ENCODE assay signal across 22 mouse cellular contexts in the genomic region with DNA sequence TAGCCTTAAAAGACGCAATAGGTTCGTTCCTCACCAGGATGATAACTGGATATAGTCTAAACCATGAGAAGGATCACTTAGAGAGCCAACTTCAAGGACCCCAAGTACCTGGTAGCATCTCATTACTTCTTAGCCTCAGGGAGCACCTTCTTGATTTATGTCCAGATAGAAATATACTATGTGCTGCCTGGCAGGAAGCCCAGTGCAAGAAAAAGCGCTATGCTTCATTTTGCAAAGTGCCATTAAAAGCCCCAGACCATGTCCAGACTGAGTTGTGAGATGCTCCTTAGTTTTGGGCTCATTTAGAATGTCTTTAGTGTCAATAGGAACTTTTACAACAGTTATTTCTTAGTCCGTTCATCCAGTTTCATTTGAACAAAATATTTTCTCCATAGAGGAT.
A peak's percentile ranks its signal among the peaks of the same experiment; 100 is the strongest.
DNase-seq lines count a peak whose midpoint lies in the region; ATAC-seq and TF ChIP-seq lines count a peak whose summit lies in the region.
"Had no signal": no experiment of that assay in that cellular context is flagged by ENCODE, and none has a peak within 500 bp of the region (broad histone marks: within the 10 kb centered on the region; RNA-seq: fewer than 3 reads in every experiment).

No protein-coding gene starts in this region.

- peak; percentile 48 for DNase-seq in kidney, postnatal 0 days (ENCODE audit: low spot score)
- DNase-seq in kidney, adult 18-20 months = no peak
- DNase-seq in lung, embryonic 14.5 days = peak; percentile 51
- DNase-seq in lung, postnatal 10 days = no peak
- DNase-seq in c-Kit-positive CD71-positive TER-119-positive erythroid progenitor cells, embryonic 14.5 days (ENCODE audit: low spot score) = no peak
- DNase-seq: adrenal gland, adult 2 months; adrenal gland, postnatal 10 days; adrenal gland, postnatal 25 days; cerebellum, adult 11 months; cerebellum, adult 18-20 months; cerebellum, adult 8-10 months; cerebellum, adult 9-11 months; cerebellum, postnatal 14 days; cerebellum, postnatal 36 days; embryo, embryonic 11 days had no signal

- no peaks in the 10 kb centered on the region for H3K36me3 ChIP-seq in kidney, postnatal 0 days (ENCODE audit: insufficient read depth, low read length)
- H3K36me3 ChIP-seq in lung, embryonic 14.5 days (ENCODE audit: insufficient read depth) = no peaks in the 10 kb centered on the region
- H3K36me3 ChIP-seq: embryonic facial prominence, embryonic 13.5 days; embryonic facial prominence, embryonic 15.5 days; forebrain, embryonic 10.5 days; forebrain, embryonic 12.5 days had no signal

- 54% methylated on average over 4 of the region's 4 CpGs for WGBS in kidney, postnatal 0 days
- WGBS in lung, embryonic 14.5 days = 55% methylated on average over 4 of the region's 4 CpGs

- no peak overlapping the region for H3K27ac ChIP-seq in kidney, postnatal 0 days
- no peak overlapping the region for H3K27ac ChIP-seq in lung, embryonic 14.5 days (ENCODE audit: low read depth)
- H3K27ac ChIP-seq: embryonic facial prominence, embryonic 13.5 days; embryonic facial prominence, embryonic 15.5 days; forebrain, embryonic 10.5 days; forebrain, embryonic 12.5 days had no signal

- H3K4me1 ChIP-seq in kidney, postnatal 0 days (replicated peaks; ENCODE audit: insufficient read depth, low read length) = no peaks in the 10 kb centered on the region
- no peaks in the 10 kb centered on the region for H3K4me1 ChIP-seq in lung, embryonic 14.5 days (ENCODE audit: insufficient read depth)
- H3K4me1 ChIP-seq: embryonic facial prominence, embryonic 13.5 days; embryonic facial prominence, embryonic 15.5 days; forebrain, embryonic 10.5 days; forebrain, embryonic 12.5 days had no signal

- no peaks in the 10 kb centered on the region for H3K27me3 ChIP-seq in kidney, postnatal 0 days (ENCODE audit: insufficient read depth, low read length)
- no peaks in the 10 kb centered on the region for H3K27me3 ChIP-seq in lung, embryonic 14.5 days (ENCODE audit: insufficient read depth, low read length)
- H3K27me3 ChIP-seq: embryonic facial prominence, embryonic 13.5 days; embryonic facial prominence, embryonic 15.5 days; forebrain, embryonic 12.5 days had no signal

- ATAC-seq in kidney, postnatal 0 days (replicated peaks; ENCODE audit: low FRiP score, low read depth) = no peak
- ATAC-seq in lung, embryonic 14.5 days (ENCODE audit: insufficient read depth) = peak; percentile 28; the same call in 1 of the 2 replicates
- ATAC-seq: forebrain, embryonic 14.5 days; forebrain, embryonic 16.5 days had no signal

- no peak overlapping the region for H3K9ac ChIP-seq in kidney, postnatal 0 days (ENCODE audit: low read depth, low read length)
- H3K9ac ChIP-seq in lung, embryonic 14.5 days = no peak overlapping the region
- H3K9ac ChIP-seq: embryonic facial prominence, embryonic 13.5 days; embryonic facial prominence, embryonic 15.5 days; forebrain, embryonic 12.5 days had no signal

- TF ChIP-seq CTCF in kidney, postnatal 0 days (IDR thresholded peaks at IDR 0.05; ENCODE audit: low read depth) = no peak
- TF ChIP-seq CTCF in lung, embryonic 14.5 days (IDR thresholded peaks at IDR 0.05; ENCODE audit: low read depth) = no peak

- no peak overlapping the region for H3K4me3 ChIP-seq in kidney, postnatal 0 days (replicated peaks; ENCODE audit: low read depth, low read length)
- H3K4me3 ChIP-seq in lung, embryonic 14.5 days (ENCODE audit: low read depth, low read length) = no peak overlapping the region
- H3K4me3 ChIP-seq: embryonic facial prominence, embryonic 13.5 days; embryonic facial prominence, embryonic 15.5 days; erythroblast, embryonic 14.5 days; forebrain, embryonic 10.5 days; forebrain, embryonic 12.5 days had no signal

- no peaks in the 10 kb centered on the region for H3K9me3 ChIP-seq in kidney, postnatal 0 days (replicated peaks; ENCODE audit: low read length)
- H3K9me3 ChIP-seq in lung, embryonic 14.5 days (ENCODE audit: low read depth, low read length) = no peaks in the 10 kb centered on the region
- H3K9me3 ChIP-seq: embryonic facial prominence, embryonic 13.5 days; embryonic facial prominence, embryonic 15.5 days; forebrain, embryonic 10.5 days; forebrain, embryonic 12.5 days had no signal

- H3K4me2 ChIP-seq in kidney, postnatal 0 days (ENCODE audit: low read length) = no peak overlapping the region
- H3K4me2 ChIP-seq in lung, embryonic 14.5 days = no peak overlapping the region
- H3K4me2 ChIP-seq: embryonic facial prominence, embryonic 13.5 days; embryonic facial prominence, embryonic 15.5 days; forebrain, embryonic 12.5 days had no signal

Comparison
In these comparisons a context has a peak if more than half of its experiments do, and no peak if none do; other contexts are left out.
1. DNase-seq: peak in kidney, postnatal 0 days (single experiment) and lung, embryonic 14.5 days (single experiment); none in kidney, adult 18-20 months (single experiment), lung, postnatal 10 days (single experiment) and c-Kit-positive CD71-positive TER-119-positive erythroid progenitor cells, embryonic 14.5 days (single experiment).